Mouse (Mus musculus) midbrain, embryonic 11.5 days (tissue): ENCODE results near the gene Hoxa4. TPM values are rescaled to one million over a fixed set of nuclear protein-coding genes. Genes with fewer than 3 reads are reported as not detected.

Experiments
- ATAC-seq: fragments of 200-750 bp; cut with Nextera tagmentation; 2 replicates; pipeline ENCODE4 v1.8.0; 2017; ENCODE audit warnings: moderate TSS enrichment, moderate library complexity; ENCODE audit not compliant: low FRiP score
- DNase-seq: peaks from one replicate; pipeline ENCODE4 v3.0.0; 2015; ENCODE audit warnings: low spot score; ENCODE audit errors: missing footprints
- H3K27ac ChIP-seq: fragments of 300-500 bp; sonication (generic); 2 replicates; pipeline ENCODE4 v1.5.1; 2014; ENCODE audit warnings: low read depth, low read length
- H3K27me3 ChIP-seq: fragments of 300-500 bp; sonication (generic); 2 replicates; pipeline ENCODE4 v1.6.1; 2014; ENCODE audit warnings: mild to moderate bottlenecking, low read length, moderate library complexity, mixed read lengths; ENCODE audit not compliant: control insufficient read depth, insufficient read depth
- H3K36me3 ChIP-seq: fragments of 300-500 bp; sonication (generic); 2 replicates; pipeline ENCODE4 v1.6.1; 2014; ENCODE audit warnings: mild to moderate bottlenecking, low read length, moderate library complexity, mixed read lengths; ENCODE audit not compliant: control insufficient read depth, insufficient read depth
- H3K4me1 ChIP-seq: fragments of 300-500 bp; sonication (generic); 2 replicates; pipeline ENCODE4 v1.6.1; 2014; ENCODE audit warnings: low read length; ENCODE audit not compliant: control insufficient read depth, insufficient read depth
- H3K4me2 ChIP-seq: fragments of 300-500 bp; sonication (generic); 2 replicates; pipeline ENCODE4 v1.6.1; 2014; ENCODE audit warnings: mild to moderate bottlenecking, moderate library complexity
- H3K4me3 ChIP-seq: fragments of 300-500 bp; sonication (generic); 2 replicates; pipeline ENCODE4 v1.5.1; 2014; ENCODE audit warnings: low read depth, low read length
- H3K9ac ChIP-seq: fragments of 300-500 bp; sonication (generic); 2 replicates; pipeline ENCODE4 v1.6.1; 2014; ENCODE audit warnings: low read length
- H3K9me3 ChIP-seq: fragments of 300-500 bp; sonication (generic); 2 replicates; pipeline ENCODE4 v1.6.1; 2016; ENCODE audit warnings: low read length; ENCODE audit not compliant: control insufficient read depth
- WGBS: fragments of 180-500 bp; shearing (Covaris S2); extraction: QIAGEN DNeasy Blood & Tissue Kit; methylation state at CpG from one replicate; pipeline ENCODE4 v1.1.7; 2014; 5-methylcytosine and 5-hydroxymethylcytosine counted together
- polyA plus RNA-seq: library from polyadenylated mRNA; unstranded; fragments of >200 nt; fragmentation: Nextera tagmentation; extraction: Ambion mirVana; gene quantifications from 2 replicates; pipeline ENCODE4 v1.2.1, GENCODE M21; 2014

Hoxa4 gene
- polyA plus RNA-seq, 1 experiment from 2014 or later, result not detected

DNA sequence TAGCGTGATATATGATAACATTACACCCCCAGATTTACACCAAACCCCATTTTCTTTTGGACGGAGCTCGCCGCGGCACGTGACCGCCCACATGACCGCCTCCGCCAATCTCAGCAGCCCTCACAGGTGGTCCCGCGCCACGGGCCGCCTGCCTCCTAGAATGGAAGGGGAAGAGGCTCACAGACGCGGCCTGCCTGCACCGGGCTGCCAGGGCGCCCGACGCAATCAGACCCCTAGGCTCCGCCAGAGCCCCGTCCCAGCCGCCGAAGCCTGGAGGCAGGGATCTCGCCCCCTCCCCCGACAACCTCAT lies 25.9 kb upstream of the Hoxa4 start:
- H3K27me3 ChIP-seq, result peaks cover 100% of the 10 kb centered on the region
- no peaks in the 10 kb centered on the region for H3K36me3 ChIP-seq
- H3K4me3 ChIP-seq, result peak overlapping the region; percentile 26
- H3K9ac ChIP-seq, result no peak overlapping the region
- H3K4me2 ChIP-seq, result peak overlapping the region; percentile 42
- ATAC-seq (peak; percentile 57), DNase-seq (peak; percentile 94)
- H3K27ac ChIP-seq, result no peak overlapping the region
- under 1% methylated on average over 24 of the region's 25 CpGs for WGBS
- H3K9me3 ChIP-seq, result no peaks in the 10 kb centered on the region
- peaks cover 11% of the 10 kb centered on the region for H3K4me1 ChIP-seq

DNA sequence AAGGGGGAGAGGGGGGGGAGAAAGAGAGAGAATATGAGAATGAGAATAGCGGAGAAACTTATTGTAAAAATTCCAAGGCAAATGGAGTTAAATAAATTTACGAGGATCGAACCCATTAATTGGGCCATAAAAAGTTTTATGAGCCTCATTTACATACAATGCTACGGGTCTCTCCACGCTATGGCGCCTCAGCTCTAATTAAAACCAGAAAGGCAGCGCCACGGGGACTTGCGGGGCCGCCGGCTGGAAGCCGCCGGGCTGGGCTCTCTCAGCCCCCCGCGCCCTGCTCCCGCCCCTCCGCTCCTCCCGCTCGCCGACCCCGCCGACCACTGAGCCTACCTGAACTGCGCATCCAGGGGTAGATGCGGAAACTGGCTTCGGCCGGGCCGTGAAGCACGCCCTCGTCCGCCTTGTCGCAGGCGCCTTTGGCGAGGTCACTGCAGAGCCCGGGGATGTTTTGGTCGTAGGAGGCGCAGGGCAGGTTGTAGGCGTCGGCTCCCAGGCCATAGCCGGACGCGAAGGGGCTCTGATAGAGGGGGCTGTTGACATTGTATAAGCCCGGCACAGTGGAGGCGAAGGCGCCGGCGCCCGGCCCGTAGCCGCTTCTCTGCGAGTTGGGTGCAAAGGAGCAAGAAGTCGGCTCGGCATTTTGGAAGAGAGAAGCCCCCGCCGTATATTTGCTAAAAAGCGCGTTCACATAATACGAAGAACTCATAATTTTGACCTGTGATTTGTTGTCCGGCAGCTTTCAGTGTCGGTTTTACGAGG lies 25.3 kb upstream of the Hoxa4 start:
- 3% methylated on average over 59 of the region's 60 CpGs for WGBS
- DNase-seq (peak; percentile 95), ATAC-seq (no peak)
- H3K4me3 ChIP-seq, result peak overlapping the region; percentile 26
- H3K9me3 ChIP-seq, result no peaks in the 10 kb centered on the region
- H3K4me1 ChIP-seq, result peaks cover 11% of the 10 kb centered on the region
- H3K36me3 ChIP-seq, result no peaks in the 10 kb centered on the region
- peaks cover 100% of the 10 kb centered on the region for H3K27me3 ChIP-seq
- H3K4me2 ChIP-seq, result peak overlapping the region; percentile 42
- no peak overlapping the region for H3K9ac ChIP-seq
- no peak overlapping the region for H3K27ac ChIP-seq

DNA sequence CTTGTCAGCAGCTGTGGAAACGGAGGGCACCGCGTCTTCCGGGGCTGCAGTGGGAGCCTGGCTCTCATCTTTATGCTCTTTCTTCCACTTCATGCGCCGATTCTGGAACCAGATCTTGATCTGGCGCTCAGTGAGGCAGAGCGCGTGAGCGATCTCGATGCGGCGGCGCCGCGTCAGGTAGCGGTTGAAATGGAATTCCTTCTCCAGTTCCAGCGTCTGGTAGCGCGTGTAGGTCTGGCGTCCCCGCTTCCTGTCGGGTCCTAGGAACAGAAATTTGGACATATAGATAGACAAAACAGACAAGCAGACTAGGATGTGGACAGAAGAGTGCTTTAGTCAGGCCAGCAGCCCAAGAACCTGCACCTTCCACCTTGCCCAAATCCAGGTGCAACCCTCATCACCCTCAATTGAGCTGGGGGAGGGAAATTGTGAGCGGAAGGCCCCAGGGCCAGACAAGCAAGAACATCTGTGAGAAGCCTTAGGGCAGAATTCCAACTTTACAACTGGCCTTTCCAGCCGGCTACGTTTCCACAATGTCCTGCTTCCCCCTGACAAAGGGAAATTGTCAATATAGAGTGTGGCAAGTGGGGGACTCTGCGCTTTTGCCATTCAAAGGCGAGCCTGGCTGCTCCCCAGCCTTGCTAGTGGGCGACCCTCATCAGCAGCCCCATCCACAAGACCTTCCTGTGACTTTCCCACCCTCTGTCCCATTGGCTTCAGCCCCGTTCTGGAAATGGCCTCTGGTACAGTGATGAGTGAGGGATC lies 24.4 kb upstream of the Hoxa4 start:
- Histone ChIP-seq H3K27ac (no peak overlapping the region), H3K4me3 (no peak overlapping the region), H3K27me3 (peaks cover 100% of the 10 kb centered on the region), H3K36me3 (no peaks in the 10 kb centered on the region), H3K4me2 (no peak overlapping the region), H3K9me3 (no peaks in the 10 kb centered on the region), H3K9ac (no peak overlapping the region), H3K4me1 (peaks cover 8% of the 10 kb centered on the region)
- DNase-seq (no peak), ATAC-seq (no peak)
- WGBS, result 2% methylated on average over 30 of the region's 30 CpGs

DNA sequence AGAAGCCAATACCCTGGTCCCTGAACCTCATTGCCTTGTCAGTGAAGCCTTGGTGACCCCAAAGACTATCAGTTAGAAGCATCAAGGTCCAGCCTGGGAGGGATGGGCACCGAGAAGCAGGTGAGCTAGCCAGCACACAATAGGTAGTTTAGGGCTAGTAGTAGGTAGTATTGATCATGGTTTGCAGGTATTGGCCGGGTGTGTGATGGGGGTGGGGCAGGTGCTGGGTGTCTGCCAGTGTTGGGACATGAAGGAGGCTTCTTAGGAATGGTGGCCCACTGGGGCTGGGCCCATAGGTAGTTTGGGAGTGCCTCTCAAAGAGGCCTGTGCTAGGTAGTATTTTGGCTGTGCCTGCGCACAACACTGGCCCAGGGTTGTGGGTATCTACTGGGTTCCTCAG lies 23.5 kb upstream of the Hoxa4 start:
- Histone ChIP-seq H3K36me3 (no peaks in the 10 kb centered on the region), H3K27ac (no peak overlapping the region), H3K4me3 (no peak overlapping the region), H3K4me1 (peaks cover 8% of the 10 kb centered on the region), H3K27me3 (peaks cover 100% of the 10 kb centered on the region), H3K9ac (no peak overlapping the region), H3K4me2 (no peak overlapping the region), H3K9me3 (no peaks in the 10 kb centered on the region)
- WGBS, result 25% methylated on average over 3 of the region's 3 CpGs
- no peak for ATAC-seq
- DNase-seq, result no peak

DNA sequence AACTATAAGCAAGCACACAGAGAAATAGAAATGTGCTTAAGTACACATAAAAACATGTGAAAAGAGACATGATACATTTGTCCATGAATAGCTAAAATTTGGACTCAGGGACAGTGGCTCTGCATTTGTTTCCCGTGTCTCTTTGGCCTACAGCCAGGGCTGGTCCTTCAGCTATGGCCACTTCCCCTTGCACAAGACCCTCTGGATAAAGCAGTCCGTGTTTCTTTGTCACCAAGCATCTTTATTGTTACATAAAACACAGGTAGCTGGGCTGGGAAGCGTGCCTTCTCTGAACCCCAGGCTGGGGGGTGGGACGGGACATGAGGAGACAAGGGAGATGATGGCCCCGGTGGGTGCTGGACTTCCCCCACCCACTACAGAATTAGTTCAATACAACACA lies 22.7 kb upstream of the Hoxa4 start:
- DNase-seq (no peak), ATAC-seq (no peak)
- Histone ChIP-seq H3K27ac (no peak overlapping the region), H3K4me3 (no peak overlapping the region), H3K4me1 (peaks cover 8% of the 10 kb centered on the region), H3K9me3 (no peaks in the 10 kb centered on the region), H3K27me3 (peaks cover 100% of the 10 kb centered on the region), H3K36me3 (no peaks in the 10 kb centered on the region), H3K9ac (no peak overlapping the region), H3K4me2 (no peak overlapping the region)
- WGBS, result 9% methylated on average over 5 of the region's 5 CpGs

DNA sequence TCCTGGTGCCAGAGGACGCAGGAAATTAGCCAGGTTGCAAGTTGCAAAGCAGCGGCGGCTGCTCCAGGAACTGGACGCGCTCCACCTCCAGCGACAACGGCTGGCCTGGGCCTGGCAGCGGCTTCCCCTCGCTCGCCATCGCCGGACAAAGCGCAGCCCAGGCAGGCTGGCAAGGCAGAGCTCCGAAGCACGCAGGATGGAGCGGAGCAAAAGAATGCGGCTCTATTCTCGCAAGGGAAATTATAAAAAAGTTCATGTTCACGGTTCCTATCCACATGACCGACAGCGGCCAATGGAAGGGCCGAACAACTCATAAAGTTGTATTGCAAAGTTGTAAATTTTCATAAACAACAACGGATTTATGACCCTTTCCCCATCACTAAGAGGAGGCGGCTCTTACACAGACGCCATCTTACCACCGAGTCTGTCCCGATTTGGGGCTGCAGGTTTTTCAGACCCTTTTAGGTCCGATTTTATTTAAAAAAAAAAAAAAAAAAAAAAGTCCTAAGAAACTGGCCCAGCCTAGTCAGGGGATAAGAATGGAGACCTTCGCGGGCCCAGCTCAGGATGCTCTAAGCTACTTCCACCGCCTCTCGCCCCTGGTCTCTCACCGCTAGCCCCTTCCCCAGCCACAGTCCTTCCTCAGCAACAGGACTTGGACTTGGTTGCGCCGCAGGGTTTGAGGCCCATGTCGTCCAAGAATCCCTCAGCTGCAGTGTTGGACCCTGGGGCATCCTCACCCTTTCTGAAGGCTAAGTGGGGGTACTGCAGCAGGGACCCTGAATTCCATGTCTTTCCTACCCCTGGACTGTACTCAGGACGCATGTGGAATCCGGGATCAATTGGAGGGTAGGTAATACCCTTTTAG lies 21.8 kb upstream of the Hoxa4 start, which contains the start of the genes Hoxa3 and Gm28308:
Gene Hoxa3, minus strand, starts transcription at position 218 of the 868 bp plus-strand sequence.
Gene Gm28308, minus strand, starts transcription at position 221 of the 868 bp plus-strand sequence.
- DNase-seq (no peak), ATAC-seq (no peak)
- no peak within 1 kb of the TSS for H3K9ac ChIP-seq
- H3K27me3 ChIP-seq, result peaks cover 100% of the 10 kb centered on the region
- H3K4me1 ChIP-seq, result peaks cover 8% of the 10 kb centered on the region
- 2% methylated on average over 38 of the region's 38 CpGs for WGBS
- no peak within 1 kb of the TSS for H3K4me3 ChIP-seq
- no peaks in the 10 kb centered on the region for H3K9me3 ChIP-seq
- H3K27ac ChIP-seq, result no peak within 1 kb of the TSS
- H3K4me2 ChIP-seq, result no peak within 1 kb of the TSS
- no peaks in the 10 kb centered on the region for H3K36me3 ChIP-seq

DNA sequence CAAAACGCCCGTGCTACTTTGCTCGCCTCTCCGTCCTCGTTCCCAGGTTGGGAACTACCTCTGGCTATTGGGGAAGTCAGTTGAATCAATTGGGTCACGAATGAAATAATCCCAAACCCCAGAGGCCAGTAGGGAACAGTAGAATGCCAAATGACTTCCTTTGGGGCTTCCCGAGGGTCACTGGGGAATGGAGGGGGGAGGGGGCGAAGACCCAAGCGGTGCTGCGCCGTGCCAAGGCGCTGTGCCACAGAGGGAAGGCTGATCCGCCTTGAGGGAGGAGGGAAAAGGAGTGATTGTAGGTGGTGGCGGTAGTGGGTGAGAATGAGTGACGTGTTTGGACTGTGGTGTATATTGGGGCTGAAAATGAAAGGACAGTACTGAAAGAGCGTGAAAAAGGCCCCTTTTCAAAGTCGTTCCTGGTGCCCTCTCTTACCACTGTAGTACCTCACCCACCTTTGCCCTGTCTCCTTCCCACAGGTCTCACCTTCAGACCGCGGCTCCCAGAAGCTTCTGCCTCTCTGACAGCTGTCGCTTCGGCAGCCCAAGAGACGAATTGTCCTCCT lies 21.1 kb upstream of the Hoxa4 start:
- H3K4me2 ChIP-seq, result no peak overlapping the region
- H3K27ac ChIP-seq, result no peak overlapping the region
- ATAC-seq (no peak), DNase-seq (no peak)
- H3K9ac ChIP-seq, result no peak overlapping the region
- H3K27me3 ChIP-seq, result peaks cover 100% of the 10 kb centered on the region
- 1% methylated on average over 22 of the region's 22 CpGs for WGBS
- no peaks in the 10 kb centered on the region for H3K36me3 ChIP-seq
- no peak overlapping the region for H3K4me3 ChIP-seq
- H3K4me1 ChIP-seq, result peaks cover 8% of the 10 kb centered on the region
- no peaks in the 10 kb centered on the region for H3K9me3 ChIP-seq

DNA sequence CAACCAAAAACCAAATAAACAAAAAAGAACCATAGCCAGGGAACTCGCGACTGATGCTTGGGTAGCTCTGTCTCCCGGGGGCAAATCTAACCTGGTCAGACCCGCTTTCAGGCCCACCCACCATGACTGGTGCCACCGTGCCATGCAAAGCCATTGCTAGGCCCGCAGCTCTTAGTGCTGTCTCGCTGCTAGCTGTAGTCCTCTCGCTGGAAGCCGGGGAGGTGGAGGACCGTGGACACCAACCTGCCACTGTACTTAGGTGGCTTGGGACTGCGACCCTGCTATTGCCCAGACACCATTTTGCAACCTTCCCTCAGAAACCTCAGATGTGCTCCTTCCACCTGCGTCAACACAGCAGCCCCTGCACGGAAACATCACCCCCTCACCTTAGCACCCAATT lies 20.4 kb upstream of the Hoxa4 start:
- H3K4me3 ChIP-seq, result no peak overlapping the region
- H3K4me2 ChIP-seq, result no peak overlapping the region
- H3K27ac ChIP-seq, result no peak overlapping the region
- peaks cover 2% of the 10 kb centered on the region for H3K4me1 ChIP-seq
- peaks cover 100% of the 10 kb centered on the region for H3K27me3 ChIP-seq
- WGBS, result 3% methylated on average over 13 of the region's 13 CpGs
- no peaks in the 10 kb centered on the region for H3K9me3 ChIP-seq
- ATAC-seq, result no peak
- H3K36me3 ChIP-seq, result no peaks in the 10 kb centered on the region
- no peak for DNase-seq
- no peak overlapping the region for H3K9ac ChIP-seq
